Mouse (Mus musculus) MEL-GATA-1-ER (cell line): ENCODE results near the gene Hist1h2ae.
"Not testable (repeated sequence)": the region's sequence is repeated elsewhere in the genome, so short reads cannot be mapped to it uniquely, and the experiment has no call there.

Experiments
- DNase-seq: peaks from one replicate; pipeline ENCODE4 v3.0.0-alpha.2; 2012; ENCODE audit warnings: low read depth; ENCODE audit errors: extremely low read depth

The Hist1h2ae gene

DNA sequence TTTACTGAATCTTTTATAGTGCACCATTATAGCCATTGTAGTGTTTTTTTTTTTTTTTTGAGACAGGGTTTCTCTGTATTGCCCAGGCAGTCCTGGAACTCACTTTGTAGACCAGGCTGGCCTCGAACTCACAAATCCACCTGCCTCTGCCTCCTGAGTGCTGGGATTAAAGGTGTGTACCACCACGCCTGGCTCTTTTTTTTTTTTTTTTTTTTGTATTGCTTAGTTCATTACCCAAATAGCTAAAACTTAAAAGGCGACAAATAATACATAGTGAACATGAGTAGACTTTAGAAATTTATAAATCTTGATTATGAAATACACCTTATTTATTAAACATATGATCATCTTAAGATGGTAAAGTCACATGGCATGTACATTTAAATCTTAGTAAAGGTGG, 29.5 kb downstream of the Hist1h2ae start:
- no peak for DNase-seq

DNA sequence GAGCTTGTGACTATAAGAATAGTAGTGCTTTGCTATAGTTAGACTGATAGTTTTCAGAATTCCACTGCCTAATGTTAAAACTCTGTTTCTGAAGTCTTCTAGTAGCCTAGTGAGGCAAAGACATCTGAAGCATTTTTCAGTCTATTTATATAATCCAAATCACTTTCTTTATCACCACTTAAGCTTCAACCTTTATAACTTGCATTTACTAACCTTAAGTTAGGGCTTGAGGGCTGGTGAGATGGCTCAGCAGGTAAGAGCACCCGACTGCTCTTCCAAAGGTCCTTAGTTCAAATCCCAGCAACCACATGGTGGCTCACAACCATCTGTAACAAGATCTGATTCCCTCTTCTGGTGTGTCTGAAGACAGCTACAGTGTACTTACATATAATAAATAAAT, 31.2 kb downstream of the Hist1h2ae start:
- DNase-seq: not testable (repeated sequence)

DNA sequence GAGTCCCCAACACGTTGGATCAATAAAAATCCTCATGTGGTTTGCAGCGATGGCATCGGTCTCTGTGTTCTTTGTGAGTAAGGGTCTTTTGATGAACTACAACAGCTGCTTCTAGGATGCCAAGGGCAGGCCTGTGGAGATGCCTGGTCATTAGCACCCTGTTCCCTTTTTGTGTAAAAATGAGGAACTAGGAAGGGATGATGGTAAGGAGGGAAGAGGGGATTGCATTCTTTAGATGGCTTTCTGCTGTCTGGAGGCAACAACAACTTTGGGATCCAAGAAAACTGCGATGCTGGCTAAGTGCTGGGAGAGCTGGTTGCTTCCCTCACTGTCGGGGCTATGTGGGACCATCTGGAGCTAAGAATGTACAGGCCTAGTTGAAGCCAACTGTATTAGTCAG, 32.8 kb downstream of the Hist1h2ae start:
- no peak for DNase-seq

DNA sequence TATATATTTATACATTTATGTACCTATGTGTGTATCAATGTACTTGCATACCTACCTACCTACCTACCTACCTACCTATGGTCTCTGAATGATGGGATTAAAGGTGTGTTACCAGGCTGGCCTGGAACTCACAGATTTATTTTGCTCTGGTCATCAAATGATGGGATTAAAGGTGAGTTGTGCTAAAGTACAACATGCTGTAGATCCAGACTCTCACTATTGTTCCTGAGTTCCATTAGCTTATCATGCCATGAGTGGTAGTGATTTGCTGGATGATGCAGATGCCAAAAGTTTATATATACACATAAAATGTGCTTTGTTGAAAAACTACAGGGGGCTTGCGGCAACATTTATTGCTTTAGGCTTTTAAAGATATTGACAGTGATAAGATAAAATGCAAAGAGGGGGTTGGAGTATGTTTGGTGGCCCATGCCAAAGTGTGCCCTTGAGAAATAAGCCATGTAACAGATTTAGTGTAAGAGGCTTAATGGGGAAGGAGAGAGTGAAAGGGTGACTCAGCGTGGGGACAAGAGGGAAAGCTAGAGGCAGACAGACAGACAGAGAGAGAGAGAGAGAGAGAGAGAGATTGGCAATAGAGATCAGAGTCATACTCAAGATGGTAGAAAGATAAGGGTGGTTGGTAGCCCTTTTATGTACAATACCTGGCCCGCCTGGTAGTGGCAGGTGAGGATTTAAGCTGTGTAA, 33.9 kb downstream of the Hist1h2ae start:
- no peak for DNase-seq

DNA sequence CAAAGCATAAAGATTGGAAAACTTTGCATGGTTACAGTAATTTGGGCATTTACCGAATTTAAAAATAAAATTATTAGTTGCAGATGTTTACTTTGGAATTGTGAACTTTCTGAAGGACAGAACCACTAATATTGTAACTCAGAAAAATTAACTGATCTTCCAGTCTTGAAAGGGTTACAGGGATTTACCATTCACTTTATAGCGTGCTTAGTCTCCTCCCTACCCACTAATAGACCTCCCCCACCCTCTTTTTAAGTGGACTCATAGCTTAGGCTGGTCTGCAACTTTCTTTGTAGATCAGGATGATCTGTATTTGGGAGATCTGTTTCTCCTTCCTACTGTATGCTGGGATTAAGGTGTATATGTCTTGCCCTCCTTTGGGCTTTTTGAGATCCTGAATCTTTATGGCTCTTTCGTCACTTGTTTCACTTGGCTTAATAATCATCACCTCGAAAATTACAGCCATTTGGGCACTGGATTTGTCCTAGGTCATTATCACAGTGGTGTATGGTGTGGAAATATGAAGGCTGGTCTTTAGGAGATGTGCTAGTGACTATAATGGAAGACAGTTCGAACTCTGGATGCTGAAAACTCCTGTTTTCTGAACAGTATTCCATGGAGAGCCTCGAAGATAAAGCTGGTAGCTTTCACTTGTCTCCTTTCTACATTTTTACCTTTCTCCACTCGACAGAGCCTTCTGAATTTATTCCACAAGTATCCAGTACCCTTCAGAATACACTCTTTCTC, 34.8 kb downstream of the Hist1h2ae start:
- DNase-seq: no peak

DNA sequence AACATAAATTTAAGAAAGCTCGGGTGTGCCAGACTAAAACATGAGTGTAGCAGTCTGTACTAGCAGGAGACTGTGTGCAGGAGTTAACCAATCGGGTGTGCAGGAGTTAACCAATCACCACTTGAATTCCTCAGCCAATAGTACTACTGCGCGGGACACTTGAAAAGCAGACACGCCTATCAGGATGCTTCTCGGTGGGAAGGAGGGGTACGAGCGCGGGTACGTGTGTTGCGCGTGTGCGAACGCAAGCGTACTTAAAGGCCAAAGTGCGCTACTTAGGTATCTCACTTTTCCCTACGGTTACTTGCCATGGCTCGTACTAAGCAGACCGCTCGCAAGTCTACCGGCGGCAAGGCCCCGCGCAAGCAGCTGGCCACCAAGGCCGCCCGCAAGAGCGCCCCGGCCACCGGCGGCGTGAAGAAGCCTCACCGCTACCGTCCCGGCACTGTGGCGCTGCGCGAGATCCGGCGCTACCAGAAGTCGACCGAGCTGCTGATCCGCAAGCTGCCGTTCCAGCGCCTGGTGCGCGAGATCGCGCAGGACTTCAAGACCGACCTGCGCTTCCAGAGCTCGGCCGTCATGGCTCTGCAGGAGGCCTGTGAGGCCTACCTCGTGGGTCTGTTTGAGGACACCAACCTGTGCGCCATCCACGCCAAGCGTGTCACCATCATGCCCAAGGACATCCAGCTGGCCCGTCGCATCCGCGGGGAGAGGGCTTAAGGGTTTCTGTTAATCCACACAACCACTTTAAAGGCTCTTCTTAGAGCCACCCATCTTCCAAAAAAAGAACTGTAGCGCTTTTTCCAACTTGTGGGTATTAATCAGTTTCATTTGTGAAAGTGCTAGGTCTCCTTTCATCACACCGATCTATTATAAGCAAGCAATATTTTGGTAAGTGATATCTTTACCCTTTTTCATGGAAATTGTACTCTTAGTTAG, 35.6 kb downstream of the Hist1h2ae start, which contains the start of gene Hist1h3g:
TSS of gene Hist1h3g (plus strand) at position 286 of the 939 bp plus-strand sequence.
- peak; percentile 99 for DNase-seq

DNA sequence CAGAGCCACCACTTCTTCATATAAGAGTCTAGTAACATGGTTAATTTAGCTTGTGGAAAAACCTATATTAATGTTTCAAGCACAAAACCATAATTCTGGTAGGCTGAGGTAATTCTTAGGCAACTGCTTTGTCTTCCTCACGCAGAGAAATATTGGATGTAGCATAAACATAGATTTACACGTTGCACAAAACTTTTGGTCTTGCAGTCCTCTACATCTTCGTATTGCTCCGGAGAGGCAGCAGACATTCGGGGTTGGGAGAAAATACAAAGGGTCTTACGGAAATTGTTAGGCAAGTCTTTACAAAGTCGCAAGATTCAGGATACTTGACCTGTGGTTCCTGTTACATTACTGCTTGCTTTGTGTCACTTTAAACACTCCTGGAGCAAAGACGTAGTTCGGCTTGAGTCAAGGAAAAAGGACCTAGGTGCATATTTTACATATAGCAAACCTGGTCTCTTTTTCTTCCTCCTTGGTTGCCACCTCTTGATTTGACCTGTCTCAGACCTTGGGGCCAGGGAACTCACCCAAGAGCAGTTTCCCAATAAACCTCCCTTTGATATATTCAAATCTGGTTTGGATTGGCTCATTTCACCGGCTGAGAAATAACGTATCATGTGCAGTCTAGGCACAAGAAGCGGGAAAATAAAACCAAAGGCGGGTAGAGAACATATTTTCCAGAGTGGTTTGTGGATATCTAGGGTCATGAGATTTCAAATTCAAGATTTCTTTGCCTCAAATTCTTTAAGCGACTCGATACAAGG, 36.5 kb downstream of the Hist1h2ae start:
- DNase-seq: no peak

DNA sequence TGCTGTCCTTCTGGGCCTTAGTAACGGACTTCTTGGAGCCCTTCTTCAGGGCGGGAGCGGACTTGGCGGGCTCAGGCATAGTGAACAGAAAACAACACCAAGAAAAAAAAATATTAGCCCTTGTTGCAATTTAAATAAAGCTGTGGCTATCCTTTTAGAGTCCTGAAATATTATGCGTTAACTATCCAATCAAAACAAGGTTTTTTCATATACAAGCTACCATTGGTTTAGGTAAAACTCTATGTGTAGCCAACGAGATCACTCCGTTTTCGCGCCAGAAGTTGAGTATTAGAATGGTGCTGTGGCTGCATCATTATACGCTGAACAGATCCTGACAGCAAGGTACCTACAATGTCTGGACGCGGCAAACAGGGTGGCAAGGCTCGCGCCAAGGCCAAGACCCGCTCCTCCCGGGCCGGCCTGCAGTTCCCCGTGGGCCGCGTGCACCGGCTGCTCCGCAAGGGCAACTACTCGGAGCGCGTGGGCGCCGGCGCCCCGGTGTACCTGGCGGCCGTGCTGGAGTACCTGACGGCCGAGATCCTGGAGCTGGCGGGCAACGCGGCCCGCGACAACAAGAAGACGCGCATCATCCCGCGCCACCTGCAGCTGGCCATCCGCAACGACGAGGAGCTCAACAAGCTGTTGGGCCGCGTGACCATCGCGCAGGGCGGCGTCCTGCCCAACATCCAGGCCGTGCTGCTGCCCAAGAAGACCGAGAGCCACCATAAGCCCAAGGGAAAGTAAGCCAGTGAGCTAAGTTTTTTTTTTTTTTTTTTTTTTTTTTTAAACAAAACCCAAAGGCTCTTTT, 37.3 kb downstream of the Hist1h2ae start, which contains the start of gene Hist1h2af:
TSS of gene Hist1h2af (plus strand) at position 347 of the 808 bp plus-strand sequence.
- DNase-seq: peak; percentile 98

DNA sequence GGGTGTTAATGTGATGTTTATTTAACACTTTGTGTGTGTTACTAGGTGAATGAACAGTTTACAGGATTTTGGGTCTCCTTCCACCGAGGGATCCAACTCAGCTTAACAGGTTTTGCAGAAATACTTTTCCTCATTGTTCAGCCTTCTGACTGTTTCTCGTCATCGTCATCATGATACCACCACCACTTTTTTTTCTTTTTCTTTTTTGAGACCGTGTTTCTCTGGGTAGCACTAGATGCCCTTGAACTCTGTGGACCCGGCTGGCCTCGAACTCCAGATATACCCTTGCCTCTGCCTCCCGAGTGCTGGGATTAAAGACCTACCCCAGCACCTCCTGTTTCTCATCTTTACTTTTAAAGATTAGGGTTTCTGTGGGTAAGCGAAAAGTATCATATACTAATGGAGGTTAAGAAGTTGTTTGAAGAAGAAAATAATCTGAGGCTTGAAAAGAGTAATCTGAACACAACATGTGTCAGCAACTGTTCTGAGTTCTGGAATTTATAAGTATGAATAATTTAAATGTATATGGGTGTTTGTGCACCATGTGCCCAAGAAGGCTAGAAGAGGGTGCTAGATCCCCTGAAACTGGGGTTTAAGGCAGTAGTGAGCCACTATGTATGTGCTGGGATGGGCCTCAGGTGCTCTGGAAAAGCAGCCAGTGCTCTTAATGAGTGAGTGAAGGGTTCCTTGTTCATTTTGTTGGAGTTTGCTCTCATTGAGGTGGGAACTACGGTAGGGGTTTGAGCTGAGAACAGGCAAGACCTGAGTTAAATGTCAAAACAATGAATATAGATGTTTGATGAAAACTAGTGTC, 38.6 kb downstream of the Hist1h2ae start:
- DNase-seq: no peak

DNA sequence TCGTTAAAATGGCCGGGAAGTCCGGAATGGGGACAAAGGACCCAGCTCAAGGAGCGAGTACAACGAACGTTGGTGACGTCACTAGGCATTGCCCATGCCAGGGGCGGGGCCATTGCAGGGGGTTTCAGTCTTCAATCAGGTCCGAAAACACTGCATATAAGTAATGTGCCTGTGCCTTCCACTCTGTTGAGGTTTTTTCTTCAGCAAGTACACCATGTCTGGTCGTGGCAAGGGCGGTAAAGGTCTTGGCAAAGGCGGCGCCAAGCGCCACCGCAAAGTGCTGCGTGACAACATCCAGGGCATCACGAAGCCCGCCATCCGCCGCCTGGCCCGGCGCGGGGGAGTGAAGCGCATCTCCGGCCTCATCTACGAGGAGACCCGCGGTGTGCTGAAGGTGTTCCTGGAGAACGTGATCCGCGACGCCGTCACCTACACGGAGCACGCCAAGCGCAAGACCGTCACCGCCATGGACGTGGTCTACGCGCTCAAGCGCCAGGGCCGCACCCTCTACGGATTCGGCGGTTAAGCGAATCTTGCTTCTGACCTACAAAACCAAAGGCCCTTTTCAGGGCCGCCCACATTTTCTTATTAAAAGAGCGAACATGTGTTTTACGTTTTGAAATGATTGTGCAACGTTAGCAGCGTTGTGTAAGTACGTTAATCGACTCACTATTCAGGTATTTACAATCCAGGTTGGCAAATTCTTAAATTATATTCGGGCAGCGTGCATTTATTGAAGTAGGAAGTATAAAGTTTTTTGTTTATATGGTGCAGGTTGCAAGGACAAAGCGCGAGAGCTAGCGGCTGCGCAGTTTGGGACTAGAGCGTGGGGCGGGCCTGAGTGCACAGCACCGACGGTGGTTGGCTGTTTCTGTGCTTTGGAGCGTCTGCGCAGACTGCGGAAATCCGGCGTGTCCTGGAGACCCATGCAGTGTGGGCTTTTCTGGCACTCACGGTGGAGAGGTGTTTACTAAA, 39.8 kb downstream of the Hist1h2ae start, which contains the start of gene Hist1h4h:
TSS of gene Hist1h4h (plus strand) at position 150 of the 975 bp plus-strand sequence.
- DNase-seq: peak; percentile 95

DNA sequence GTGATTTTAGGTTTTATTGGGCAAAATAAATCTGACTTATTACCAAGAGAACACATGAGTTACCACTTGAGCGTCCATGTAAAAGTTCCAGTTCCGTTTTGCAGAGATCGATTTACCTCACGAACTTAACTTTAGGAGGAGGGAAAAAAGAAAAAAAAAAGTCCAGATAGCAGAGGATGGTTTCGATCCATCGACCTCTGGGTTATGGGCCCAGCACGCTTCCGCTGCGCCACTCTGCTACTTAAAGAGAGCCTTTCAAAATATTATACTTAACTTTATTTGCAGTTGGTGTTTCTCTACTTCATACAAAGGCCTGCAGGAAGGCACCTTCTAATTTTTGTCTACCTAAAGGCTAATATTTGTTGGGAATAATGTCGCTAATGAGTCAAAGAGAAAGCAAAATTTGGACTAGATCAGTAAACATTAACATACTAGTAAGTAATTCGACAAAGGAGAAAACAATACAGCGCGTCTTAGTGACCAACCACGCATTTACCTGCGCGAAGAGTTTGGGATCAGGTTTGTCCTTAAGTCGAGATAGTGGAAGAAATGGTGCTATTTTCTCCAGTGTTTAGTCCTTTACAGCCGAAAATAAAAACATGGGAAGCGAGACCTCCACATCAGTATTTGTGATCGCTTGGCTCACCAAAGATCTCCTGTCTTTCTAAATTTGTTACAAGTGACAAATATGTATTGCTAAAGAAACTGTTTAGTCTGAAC, 40.7 kb downstream of the Hist1h2ae start:
- DNase-seq: no peak

DNA sequence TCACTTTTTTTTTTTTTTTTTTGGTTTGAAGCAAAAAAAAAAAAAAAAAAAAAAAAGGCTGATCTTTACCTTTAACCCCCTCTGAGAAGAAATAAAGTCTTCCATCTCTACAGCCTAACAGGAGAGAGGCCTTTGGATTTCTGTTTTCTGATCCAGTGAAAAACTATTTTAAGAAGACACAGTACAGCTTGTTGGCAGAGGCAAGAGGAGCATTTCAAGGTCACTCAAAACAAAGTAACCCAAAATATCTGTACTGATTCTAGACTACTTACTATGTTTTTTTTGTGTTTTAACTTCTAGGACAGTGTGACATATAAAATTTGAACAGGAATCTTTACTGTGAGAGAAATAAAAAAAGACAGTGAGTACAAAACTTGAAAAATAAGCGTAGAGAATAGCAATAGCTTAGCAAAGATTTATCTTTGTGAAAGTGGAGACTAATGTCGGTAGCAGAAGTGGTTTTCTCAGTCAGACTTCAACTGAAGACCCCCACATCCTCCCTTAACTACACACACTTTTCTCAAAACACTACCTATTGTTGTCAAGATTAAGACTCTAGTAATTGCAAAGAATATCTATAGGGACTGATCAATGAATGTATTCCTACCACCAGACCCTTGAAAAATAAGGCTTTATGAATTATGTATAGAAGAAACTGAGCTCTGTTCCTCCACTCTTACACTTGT, 41.4 kb downstream of the Hist1h2ae start:
- no peak for DNase-seq

DNA sequence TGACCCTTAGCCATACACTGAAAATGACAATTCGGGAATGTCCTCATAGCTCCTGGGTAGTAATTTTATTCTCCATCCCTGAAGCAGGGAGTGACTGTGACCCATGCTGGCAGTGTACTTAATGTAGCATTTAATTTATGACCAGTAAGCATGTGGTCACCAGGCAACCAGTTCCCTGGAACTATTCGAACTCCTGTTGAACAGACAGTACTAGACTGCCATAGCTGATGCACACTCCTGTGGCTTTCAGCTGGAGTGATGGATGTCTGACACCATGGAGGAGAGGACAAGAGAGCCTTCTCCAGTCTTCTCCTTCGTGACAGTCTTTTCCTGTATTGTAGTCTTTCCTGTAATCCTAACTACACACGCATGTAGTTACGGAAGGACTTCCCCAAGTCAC, 42.0 kb downstream of the Hist1h2ae start:
- DNase-seq: no peak

DNA sequence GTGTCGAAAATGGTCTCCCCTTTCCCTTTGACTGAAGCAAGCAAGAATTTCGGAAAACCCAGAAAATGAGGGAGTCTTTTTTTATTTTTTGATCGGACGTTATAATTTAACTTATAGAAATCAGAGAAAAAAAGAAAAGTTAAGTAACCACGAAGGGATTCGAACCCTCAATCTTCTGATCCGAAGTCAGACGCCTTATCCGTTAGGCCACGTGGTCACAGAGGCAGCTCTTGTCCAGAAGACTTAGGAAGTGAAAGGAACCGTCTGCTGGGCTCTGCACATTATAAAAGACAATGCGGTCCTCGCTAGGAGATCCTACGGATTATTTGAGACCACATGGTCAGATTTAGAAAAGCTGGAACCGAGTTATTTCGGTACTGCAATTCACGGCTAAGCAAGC, 44.7 kb downstream of the Hist1h2ae start:
- DNase-seq: no peak

DNA sequence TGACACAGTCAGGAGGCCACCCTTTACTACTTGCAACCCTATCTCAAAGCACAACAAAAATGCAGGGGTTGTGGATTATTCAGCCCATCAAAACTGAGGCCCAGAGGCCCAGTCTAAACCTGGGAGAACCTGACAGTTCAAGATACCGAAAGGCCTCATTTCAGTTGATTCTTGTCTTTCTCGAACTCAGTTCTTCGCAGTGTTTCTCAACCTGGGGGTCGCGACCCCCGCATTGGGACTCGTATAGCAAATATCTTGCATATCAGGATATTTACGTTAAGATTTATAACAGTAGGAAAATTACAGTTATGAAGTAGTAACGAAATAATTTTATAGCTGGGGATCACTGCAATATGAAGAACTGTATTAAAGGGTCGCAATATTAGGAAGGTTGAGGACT, 45.1 kb downstream of the Hist1h2ae start:
- no peak for DNase-seq

DNA sequence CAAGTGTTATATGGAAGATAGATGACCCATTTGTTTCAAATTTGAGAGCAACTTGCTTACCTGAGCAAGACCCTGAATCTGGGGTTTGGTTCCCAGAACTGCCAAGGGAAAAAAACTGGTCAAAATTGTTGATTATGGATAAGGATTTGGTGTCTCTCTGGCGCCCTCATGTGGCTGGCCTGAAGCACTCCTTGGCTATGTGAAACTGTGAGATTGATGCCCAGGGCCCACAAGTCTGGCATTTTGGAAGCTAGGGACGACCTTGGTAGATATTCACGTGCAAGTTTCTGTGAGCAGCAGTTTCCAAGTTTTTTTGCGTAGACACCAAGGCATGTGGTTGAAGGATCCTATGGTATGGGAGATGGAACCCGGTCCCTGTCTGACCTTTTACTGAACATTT, 46.4 kb downstream of the Hist1h2ae start:
- peak; percentile 83 for DNase-seq

DNA sequence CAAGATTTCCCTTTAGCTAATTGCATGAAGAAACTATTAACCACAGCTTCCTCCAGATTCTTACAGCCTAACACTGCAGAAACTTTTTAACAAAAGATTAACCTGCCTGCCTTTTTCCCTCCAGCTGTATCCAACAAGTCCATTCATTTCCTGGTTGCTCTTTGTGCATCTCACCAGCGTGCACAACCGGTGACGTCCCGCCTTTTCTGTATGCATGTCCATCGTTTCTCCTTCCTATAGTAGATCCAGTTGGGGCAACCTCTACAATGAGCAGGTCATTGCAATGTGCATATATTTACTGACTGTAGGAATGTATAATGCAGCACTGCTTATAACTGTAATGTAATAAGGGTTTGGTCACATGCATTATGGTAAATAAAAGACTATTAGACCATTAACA, 47.0 kb downstream of the Hist1h2ae start:
- no peak for DNase-seq
